Mouse (Mus musculus): ENCODE measurements at regions not wholly inside any gene's neighbourhood (a gene's known extent, or its start where the extent isn't known, plus 50 kb on each side); places are given as distances from the start of the nearest gene placed in this dataset.
"Not testable (repeated sequence)": the region's sequence is repeated elsewhere in the genome, so short reads cannot be mapped to it uniquely, and the experiment has no call there.

DNA sequence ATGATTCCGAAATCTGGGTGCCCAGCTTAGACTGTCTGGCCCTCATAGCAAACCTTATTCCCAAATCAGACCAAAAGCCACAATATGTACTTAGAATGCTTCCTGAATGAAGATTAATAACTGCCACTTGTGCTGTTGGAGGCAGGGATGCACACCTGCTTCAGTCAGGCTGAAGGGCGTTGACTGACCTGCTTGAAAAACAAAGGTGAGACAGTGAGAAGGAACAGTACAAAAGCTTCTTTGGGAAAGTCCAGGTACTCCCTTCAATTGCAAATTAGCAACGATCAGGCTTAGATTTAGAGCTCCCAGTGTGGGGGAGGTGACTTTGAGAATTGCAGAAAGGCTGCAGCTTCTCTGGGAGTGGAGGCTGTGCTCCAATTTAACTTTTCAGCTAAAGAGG, 775.3 kb upstream of the 4930444P10Rik start:
- not testable (repeated sequence) for TF ChIP-seq CTCF (IDR thresholded peaks at IDR 0.05; ENCODE audit: low read depth, low read length); POLR2A (IDR thresholded peaks at IDR 0.05; ENCODE audit: borderline replicate concordance, low read depth, low read length)
